Mouse (Mus musculus) gonadal fat pad, adult 2 months (tissue): Measurements from ENCODE around the gene Itpk1. TPM values are rescaled to one million over a fixed set of nuclear protein-coding genes. Genes with fewer than 3 reads are reported as not detected.

Experiments used
- DNase-seq: peaks from one replicate; pipeline ENCODE4 v3.0.0-alpha.2; 2012; ENCODE audit warnings: low read depth
- polyA plus RNA-seq: library from polyadenylated mRNA; depleted of rRNA; stranded (reverse); fragments of >200 nt; gene quantifications from 2 replicates; pipeline ENCODE4 v1.2.3, GENCODE M21; 2012

Itpk1 gene
- polyA plus RNA-seq, 1 experiment = 81.2 TPM

- DNase-seq = no peak
Measured at GRCm38 (mm10) chr12:102596410-102596809, 108.3 kb downstream of the Itpk1 start.

DNA sequence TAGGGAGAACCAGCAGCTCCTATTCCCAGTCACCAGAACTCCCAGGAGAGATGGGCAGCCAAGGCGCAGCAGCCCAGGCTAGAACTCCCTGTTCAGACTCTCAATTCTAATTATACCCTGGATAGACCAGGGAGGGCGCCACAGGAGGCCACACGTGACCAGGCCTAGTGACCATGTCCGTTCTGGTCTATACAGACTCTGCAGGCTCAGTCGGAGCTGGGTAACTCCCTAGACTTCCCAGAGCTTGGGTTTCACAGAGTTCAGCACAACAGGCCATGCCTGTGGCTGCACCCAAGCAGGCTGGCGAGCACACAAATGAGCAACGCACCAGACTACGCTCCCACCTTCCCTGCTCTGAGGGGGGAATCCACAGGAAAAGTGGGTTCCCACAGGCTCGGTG is 110.1 kb downstream of the Itpk1 start:
- no peak for DNase-seq

- no peak for DNase-seq
Measured at GRCm38 (mm10) chr12:102593699-102594098, 111.0 kb downstream of the Itpk1 start.

- no peak for DNase-seq
Measured at GRCm38 (mm10) chr12:102590711-102591360, 113.9 kb downstream of the Itpk1 start.

GRCm38 (mm10) chr12:102587106-102587505 is 117.6 kb downstream of the Itpk1 start:
- no peak for DNase-seq

DNA sequence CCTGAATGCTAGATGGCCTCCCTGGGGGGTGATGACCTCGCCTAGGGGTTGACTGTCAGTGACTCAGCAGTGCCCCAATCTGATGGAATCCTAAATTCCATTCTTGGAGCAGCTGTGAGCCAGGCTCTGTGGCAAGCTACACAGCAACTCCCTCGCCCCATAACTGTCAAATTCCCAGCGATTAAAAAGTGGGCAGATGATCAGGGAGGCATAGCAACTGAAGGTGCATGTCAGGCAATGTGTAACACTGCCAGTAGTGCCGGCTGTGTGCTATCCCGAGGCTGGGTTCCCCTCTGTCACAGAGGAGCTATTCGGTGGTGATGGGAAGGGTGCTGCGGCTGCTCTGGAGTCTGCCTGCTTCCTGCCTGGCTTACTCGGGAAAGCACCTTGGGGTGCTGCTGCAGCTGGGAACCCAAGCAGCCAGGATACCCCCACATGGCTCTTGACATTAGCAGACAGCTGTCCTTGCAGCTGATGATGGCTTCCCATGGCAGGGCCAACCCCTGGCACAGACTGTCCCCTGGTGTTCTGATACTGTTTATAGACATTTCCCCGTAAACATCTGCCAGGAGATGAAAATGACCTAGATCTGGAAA is 118.3 kb downstream of the Itpk1 start:
- DNase-seq = no peak

DNA sequence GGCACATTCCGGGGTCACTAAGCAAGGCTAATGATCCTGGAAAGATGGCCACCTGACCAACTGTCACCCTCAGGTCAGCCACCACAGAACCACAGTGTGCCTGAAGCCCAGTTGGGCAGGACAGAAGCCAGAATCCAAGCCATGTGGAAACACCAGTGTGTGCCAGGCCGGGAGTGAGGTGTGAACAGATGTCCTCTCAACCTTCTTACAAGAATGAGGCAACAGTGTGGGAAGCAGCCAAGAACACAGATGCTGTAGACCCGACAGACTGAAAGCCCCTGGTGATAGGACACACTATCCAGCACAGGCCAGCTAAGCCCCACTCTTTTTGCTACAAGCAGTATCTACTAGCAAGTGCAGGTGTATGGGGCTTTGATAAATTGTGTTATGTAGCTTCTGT is 119.3 kb downstream of the Itpk1 start:
- no peak for DNase-seq

DNA sequence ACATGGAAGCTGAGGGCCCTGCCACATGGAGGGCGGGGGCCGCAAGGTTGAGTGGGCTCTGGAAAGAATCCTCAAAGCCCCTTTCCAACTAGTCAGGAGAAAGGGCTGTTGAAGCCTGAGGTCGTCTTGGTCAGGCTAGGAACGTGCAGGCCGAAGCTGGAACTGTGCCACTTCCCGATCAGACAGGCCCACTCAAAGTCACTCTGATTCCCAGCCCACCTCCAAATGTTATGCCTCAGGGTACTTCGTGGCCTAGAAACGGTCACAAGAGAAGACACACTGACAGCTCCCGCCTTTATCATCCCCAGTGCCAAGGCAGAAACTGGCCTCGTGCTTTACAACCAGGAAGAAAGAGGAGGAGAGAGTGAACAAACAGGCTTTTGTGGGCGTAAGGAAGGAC is 122.3 kb downstream of the Itpk1 start:
- DNase-seq = no peak

DNA sequence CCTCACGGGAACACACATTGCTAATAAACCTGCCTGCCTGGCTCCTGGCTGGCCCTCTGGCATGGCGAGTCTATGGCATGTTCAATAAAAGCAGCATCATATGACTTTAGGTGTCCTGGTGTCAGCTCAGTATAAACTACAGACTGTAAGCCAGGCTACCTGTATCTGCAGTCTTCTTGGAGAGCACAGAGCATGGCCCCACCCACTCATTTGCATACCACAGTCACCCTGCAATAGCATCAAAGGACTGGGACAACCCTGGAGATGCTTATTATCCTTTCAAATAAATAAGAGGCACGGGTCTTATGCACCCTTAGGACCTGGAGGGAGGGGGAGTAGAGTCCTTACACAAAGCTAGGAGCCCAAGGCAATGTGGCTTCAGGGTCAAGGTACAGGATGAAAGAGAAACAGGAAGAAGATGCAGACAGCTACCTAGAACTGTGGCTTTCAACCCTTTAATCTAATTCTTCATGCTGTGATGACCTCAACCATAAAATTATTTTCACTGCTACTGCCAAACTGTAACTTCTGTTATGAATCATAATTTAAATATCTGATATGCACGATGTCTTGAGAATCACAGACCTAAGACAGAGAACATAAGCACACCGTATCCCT is 123.0 kb downstream of the Itpk1 start:
- DNase-seq = no peak

DNA sequence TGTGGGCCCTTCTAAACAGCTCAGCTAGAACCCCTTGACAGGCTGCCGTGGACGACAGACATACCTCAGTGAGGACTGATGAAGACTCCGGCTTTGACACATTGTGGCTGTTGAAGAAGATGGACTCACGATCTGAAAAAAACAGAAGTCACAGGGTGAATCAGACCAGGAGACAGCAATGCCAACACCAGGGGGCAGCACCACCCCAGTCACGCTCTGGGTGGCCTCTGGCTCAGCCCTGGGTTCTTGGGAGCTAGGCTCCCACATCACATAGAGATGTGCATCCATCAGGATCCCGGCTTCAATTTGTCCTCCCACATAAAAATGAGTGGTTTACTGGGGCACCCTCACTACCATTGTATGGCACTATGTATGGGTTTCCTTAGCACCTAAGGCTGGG is 125.7 kb downstream of the Itpk1 start:
- no peak for DNase-seq

DNA sequence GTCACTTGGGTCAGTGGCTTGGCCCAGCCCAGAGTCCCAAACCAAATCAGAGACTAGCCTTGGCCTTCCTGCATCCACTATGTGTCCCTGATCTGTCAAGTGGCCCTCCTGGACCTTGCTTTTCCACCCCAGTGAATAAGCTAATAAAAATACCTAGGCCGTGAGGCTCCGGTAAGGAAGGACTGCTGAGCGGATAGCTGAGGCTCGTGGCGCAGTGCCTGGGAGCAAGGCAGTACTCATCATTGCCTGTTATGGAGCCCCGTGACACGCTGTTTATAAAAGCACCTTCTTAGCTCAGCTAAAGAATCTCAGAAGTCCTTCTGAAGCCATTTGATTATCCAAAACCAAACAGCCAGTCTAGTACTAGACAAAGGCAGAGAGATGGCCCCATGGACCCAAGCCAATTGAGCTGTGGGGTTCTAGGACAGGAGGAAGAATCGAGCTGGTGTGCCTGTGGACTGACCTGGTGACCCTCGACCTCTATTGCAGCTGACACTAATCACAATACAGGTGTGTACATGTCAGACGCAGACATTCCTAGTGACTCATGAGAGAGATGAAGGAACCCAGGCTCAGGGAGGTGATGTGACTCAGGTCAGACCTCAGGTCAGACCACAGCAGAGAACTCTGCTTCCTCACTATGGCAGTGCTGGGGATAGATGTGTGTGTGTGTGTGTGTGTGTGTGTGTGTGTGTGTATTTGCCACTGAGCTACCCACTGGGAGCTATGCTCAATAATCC is 127.9 kb downstream of the Itpk1 start:
- no peak for DNase-seq

DNA sequence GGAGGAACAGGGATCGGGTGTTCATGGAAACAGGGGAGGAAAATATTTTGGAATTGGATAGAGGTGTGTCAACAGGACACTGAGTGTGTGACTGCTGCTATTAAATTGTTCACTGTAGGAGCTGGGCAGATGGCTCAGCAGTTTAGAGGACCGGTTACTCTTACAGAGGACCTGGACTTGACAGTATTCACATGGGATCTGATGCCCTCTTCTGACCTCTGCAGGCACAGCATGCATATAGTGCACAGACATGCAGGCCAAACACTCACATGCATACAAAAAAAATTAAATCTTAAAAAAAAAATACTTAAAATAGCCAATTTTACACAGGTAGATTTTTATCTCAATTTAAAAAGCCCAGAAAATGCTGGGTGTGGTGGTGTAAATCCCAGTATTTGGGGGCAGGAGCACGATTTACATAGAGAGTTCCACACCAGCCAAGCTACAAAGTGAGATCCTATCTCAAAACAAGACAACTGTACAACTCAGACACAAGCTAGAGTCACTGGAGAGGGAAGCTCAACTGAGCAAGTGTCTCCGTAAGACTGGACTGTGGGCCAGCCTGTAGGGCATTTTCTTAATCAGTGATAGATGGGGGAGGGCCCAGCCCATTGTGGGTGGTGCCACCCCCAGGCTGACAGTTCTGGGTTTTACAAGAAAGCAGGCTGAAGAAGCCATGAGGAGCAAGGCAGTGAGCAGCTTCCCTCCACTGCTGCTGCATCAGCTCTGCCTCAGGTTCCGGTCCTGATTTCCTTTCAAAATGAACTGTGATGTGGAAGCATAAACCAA is 129.0 kb downstream of the Itpk1 start:
- no peak for DNase-seq

DNA sequence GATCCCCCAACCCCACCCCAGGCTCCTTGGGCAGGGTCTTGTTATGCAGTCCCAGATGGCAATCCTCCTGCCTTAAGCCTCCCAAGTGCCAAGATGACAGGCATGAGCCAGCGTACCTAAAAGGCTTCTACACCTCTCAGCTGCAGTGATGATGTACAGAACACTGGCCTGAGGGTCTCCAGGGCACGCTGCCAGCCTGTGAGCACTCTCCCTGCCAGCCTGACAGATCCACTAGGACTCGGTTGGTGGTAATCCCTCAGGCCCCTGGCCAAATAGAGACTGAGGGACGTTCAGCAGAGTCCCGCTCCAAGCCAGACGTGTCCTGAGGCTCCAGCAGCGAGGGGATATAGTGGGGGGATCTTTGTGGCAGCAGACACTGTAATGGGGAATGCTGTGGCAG is 131.7 kb downstream of the Itpk1 start:
- DNase-seq = no peak

DNA sequence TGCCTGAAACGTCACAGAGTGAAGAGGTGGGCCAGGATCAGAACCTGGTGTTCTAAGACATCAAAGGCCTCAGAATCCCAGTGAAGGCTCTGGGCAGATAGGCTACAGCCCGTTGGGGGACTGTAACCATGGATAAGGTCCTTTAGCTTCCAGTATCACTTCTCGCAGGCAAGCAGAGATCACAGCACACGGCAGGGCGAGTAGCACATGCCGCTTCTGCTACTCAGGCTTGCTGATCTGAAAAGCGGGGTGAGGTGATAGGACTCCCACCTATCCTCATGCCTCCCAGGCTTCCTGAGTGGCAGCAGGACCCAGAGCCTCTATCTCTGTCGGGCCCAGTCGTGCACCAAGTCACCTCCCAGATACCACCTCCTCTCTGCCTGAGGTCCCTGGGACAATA is 133.1 kb downstream of the Itpk1 start:
- no peak for DNase-seq

- no peak for DNase-seq
Measured at GRCm38 (mm10) chr12:102570734-102571133, 134.0 kb downstream of the Itpk1 start.

DNA sequence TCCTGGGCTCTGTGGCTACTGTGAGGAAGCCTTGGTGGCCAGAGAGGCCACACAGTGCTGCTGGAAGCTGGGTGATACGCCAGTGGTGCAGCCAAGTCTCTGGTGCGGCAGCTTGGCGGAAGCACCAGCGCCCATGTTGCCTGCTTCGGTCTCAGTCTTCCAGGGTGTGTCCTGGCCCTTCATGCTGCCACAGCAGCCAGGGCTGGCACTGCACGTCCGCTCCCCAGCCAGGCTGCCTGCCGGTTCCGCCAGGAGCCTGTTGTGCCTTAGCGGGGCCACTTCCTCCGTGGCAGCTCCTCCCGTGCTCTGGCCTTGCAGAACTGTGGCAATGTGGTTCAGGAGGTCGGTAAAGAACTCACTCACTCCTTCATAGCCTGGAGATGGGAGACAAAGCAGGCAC is 134.6 kb downstream of the Itpk1 start:
- no peak for DNase-seq

DNA sequence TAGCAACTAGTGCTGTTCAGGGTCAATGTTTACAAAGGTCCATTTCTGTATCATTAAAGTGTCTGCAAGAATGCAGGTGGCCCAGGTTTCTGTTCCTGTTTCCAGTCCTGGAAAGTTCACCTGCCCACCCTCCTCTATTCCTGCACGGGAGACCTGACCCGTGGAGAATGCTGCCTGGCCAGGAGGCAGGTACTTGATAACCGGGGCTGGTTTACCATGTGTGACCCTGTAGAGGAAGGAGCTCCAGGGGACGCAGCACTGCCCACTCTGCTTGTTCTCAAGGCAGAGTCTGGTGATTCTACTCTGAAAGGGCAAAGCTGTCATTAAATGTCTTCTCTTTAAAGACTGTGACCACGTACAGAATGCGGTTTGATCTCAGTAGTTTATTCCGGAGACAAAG is 136.5 kb downstream of the Itpk1 start:
- no peak for DNase-seq

DNA sequence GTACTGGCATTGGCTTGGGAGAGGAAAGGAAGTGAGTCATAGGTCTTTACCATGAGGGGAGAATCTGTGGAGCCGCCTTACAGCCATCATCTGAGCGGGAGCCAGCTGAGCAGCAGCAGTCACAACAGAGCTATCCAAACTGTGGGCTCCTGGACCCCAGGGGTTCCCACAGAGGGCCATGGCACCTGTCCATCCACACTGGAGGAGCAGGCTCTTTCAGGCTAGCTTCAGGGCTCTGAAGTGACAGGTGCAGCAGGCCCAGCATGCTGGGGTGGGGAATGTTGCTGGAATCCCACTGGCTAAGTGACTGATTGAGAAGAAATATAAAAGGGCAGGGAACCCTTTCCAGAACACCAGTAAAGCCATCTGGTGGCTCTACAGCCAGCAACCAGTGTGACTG is 137.8 kb downstream of the Itpk1 start:
- DNase-seq = no peak

GRCm38 (mm10) chr12:102565086-102565485 is 139.6 kb downstream of the Itpk1 start:
- DNase-seq = no peak

GRCm38 (mm10) chr12:102557372-102557771 is 147.4 kb downstream of the Itpk1 start:
- no peak for DNase-seq

DNA sequence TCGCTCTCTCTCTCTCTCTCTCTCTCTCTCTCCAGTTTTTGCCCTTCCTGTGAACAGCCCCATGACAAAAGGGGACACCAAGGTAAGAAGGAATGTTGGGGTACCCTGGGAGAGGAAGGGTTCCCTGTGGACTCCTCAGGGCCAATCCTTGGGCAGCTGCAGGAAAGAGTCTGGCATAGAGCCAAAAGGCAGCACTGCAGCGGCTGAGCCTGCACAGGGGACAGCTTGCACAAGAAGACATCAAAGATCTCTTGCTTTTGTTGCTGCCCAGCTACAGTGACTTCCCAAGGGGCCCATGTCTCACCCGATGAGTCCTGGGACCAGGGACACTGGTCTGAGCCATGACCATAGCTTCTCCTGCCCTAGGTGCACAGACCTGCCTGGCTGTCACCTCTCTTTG is 148.9 kb downstream of the Itpk1 start:
- no peak for DNase-seq
